Mouse (Mus musculus): ENCODE data around the gene Msh5. TPM values are rescaled to one million over a fixed set of nuclear protein-coding genes. Genes with fewer than 3 reads are reported as not detected.
A peak's percentile ranks its signal among the peaks of the same experiment; 100 is the strongest.

The Msh5 gene
- polyA plus RNA-seq, 1 experiment from 2014 or later, result 3.9 TPM

GRCm38 (mm10) chr17:35022541-35023060, 23.9 kb downstream of the Msh5 start:
- no peaks in the 10 kb centered on the region for H3K9me3 ChIP-seq
- peaks cover 64% of the 10 kb centered on the region for H3K4me1 ChIP-seq (replicated peaks)
- H3K27me3 ChIP-seq (ENCODE audit: insufficient read depth, poor library complexity, severe bottlenecking), result no peaks in the 10 kb centered on the region
- H3K27ac ChIP-seq, result peak overlapping the region; percentile 53; the same call in 1 of the 2 replicates
- H3K36me3 ChIP-seq, result peaks cover 10% of the 10 kb centered on the region
- WGBS, result 93% methylated on average over 8 of the region's 8 CpGs
- no peak for DNase-seq (ENCODE audit: low spot score)
- H3K4me3 ChIP-seq, result no peak overlapping the region

GRCm38 (mm10) chr17:35021842-35022477, 24.6 kb downstream of the Msh5 start:
- Histone ChIP-seq H3K4me1 (replicated peaks) (peaks cover 58% of the 10 kb centered on the region), H3K4me3 (peak overlapping the region; percentile 39), H3K36me3 (peaks cover 17% of the 10 kb centered on the region), H3K27ac (peak overlapping the region; percentile 86), H3K9me3 (no peaks in the 10 kb centered on the region), H3K27me3 (ENCODE audit: insufficient read depth, poor library complexity, severe bottlenecking) (no peaks in the 10 kb centered on the region)
- DNase-seq (ENCODE audit: low spot score), result no peak
- WGBS, result 66% methylated on average over 6 of the region's 6 CpGs

- 8% methylated on average over 17 of the region's 17 CpGs for WGBS
- Histone ChIP-seq H3K27ac (peak overlapping the region; percentile 86), H3K4me3 (peak overlapping the region; percentile 39), H3K4me1 (replicated peaks) (peaks cover 51% of the 10 kb centered on the region), H3K9me3 (no peaks in the 10 kb centered on the region), H3K27me3 (ENCODE audit: insufficient read depth, poor library complexity, severe bottlenecking) (no peaks in the 10 kb centered on the region), H3K36me3 (peaks cover 23% of the 10 kb centered on the region)
- DNase-seq (ENCODE audit: low spot score), result peak; percentile 92
Measured at GRCm38 (mm10) chr17:35021163-35021808, 25.3 kb downstream of the Msh5 start.

- peaks cover 44% of the 10 kb centered on the region for H3K4me1 ChIP-seq (replicated peaks)
- peaks cover 31% of the 10 kb centered on the region for H3K36me3 ChIP-seq
- WGBS, result 91% methylated on average over 8 of the region's 8 CpGs
- H3K9me3 ChIP-seq, result no peaks in the 10 kb centered on the region
- no peaks in the 10 kb centered on the region for H3K27me3 ChIP-seq (ENCODE audit: insufficient read depth, poor library complexity, severe bottlenecking)
- no peak overlapping the region; the same call in 1 of the 2 replicates for H3K4me3 ChIP-seq
- H3K27ac ChIP-seq, result no peak overlapping the region; the same call in 1 of the 2 replicates
- no peak for DNase-seq (ENCODE audit: low spot score)
Measured at GRCm38 (mm10) chr17:35020551-35020950, 26.0 kb downstream of the Msh5 start.

DNA sequence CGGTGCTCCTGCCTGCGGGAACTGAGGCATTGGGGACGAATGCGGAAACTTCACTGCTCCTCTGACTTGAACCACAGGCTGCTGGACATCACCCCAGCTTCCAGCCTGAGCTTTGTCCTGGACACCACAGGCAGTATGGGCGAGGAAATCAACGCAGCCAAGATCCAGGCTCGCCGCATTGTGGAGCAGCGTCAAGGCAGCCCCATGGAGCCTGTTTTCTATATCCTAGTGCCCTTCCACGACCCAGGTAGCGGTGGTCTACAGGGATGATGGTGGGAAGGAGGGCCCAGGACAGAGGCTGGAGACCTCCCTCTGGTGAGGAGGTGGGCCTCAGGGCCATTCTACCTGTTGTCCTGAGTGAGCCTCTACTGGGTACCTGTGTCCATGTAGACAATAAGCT, 26.7 kb downstream of the Msh5 start:
- H3K36me3 ChIP-seq, result peaks cover 37% of the 10 kb centered on the region
- no peaks in the 10 kb centered on the region for H3K27me3 ChIP-seq (ENCODE audit: insufficient read depth, poor library complexity, severe bottlenecking)
- no peaks in the 10 kb centered on the region for H3K9me3 ChIP-seq
- WGBS, result 80% methylated on average over 11 of the region's 11 CpGs
- H3K4me3 ChIP-seq, result no peak overlapping the region
- 0 out of 2 replicates have a peak overlapping the region, but pooled peaks have one; percentile 35 for H3K27ac ChIP-seq
- no peak for DNase-seq (ENCODE audit: low spot score)
- peaks cover 40% of the 10 kb centered on the region for H3K4me1 ChIP-seq (replicated peaks)

DNA sequence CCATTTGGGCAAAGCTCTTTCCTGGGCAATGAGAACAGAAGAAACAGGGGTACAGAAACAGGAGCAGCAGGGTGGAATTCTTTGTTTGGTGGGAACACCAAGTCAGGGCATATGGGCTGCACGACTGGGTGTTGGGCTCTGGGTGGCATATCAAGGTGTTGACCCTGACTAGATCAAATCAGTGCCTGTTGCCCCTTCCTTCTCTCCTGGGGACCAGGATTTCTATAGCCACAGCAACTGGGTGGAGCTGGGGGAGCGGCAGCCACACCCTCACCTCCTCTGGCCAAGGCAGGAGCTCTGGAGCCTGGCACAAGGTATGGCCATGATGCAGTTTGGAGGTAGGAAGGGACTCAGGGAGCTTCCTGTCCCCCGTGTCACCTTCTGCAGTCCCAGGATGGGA, 28.4 kb downstream of the Msh5 start:
- no peak for DNase-seq (ENCODE audit: low spot score)
- Histone ChIP-seq H3K27me3 (ENCODE audit: insufficient read depth, poor library complexity, severe bottlenecking) (no peaks in the 10 kb centered on the region), H3K4me3 (no peak overlapping the region), H3K27ac (no peak overlapping the region), H3K4me1 (replicated peaks) (peaks cover 24% of the 10 kb centered on the region), H3K36me3 (peaks cover 55% of the 10 kb centered on the region), H3K9me3 (no peaks in the 10 kb centered on the region)
- WGBS, result 84% methylated on average over 3 of the region's 3 CpGs

- WGBS, result 73% methylated on average over 14 of the region's 14 CpGs
- no peak overlapping the region for H3K4me3 ChIP-seq
Measured at GRCm38 (mm10) chr17:35017706-35018030, 28.9 kb downstream of the Msh5 start.

GRCm38 (mm10) chr17:35016791-35017705, 29.5 kb downstream of the Msh5 start:
- Histone ChIP-seq H3K27ac (no peak overlapping the region), H3K9me3 (no peaks in the 10 kb centered on the region), H3K36me3 (peaks cover 66% of the 10 kb centered on the region), H3K4me1 (replicated peaks) (peaks cover 22% of the 10 kb centered on the region), H3K27me3 (ENCODE audit: insufficient read depth, poor library complexity, severe bottlenecking) (no peaks in the 10 kb centered on the region), H3K4me3 (no peak overlapping the region)
- WGBS, result 80% methylated on average over 10 of the region's 10 CpGs
- DNase-seq (ENCODE audit: low spot score), result no peak

More at GRCm38 (mm10) chr17:35017706-35018030, 28.9 kb downstream of the Msh5 start:
- H3K9me3 ChIP-seq, result no peaks in the 10 kb centered on the region
- peaks cover 24% of the 10 kb centered on the region for H3K4me1 ChIP-seq (replicated peaks)
- no peak for DNase-seq (ENCODE audit: low spot score)
- no peak overlapping the region for H3K27ac ChIP-seq
- H3K27me3 ChIP-seq (ENCODE audit: insufficient read depth, poor library complexity, severe bottlenecking), result no peaks in the 10 kb centered on the region
- H3K36me3 ChIP-seq, result peaks cover 60% of the 10 kb centered on the region

GRCm38 (mm10) chr17:35016376-35016775, 30.2 kb downstream of the Msh5 start, which contains the start of gene Vwa7:
TSS of gene Vwa7 (plus strand) at chr17:35016579.
- H3K36me3 ChIP-seq, result peaks cover 73% of the 10 kb centered on the region
- peak within 1 kb of the TSS; percentile 6; the same call in 1 of the 2 replicates for H3K27ac ChIP-seq
- 87% methylated on average over 12 of the region's 12 CpGs for WGBS
- no peak for DNase-seq (ENCODE audit: low spot score)
- H3K9me3 ChIP-seq, result no peaks in the 10 kb centered on the region
- H3K4me3 ChIP-seq, result peak within 1 kb of the TSS; percentile 14; the same call in 1 of the 2 replicates
- no peaks in the 10 kb centered on the region for H3K27me3 ChIP-seq (ENCODE audit: insufficient read depth, poor library complexity, severe bottlenecking)
- peaks cover 15% of the 10 kb centered on the region for H3K4me1 ChIP-seq (replicated peaks)

DNA sequence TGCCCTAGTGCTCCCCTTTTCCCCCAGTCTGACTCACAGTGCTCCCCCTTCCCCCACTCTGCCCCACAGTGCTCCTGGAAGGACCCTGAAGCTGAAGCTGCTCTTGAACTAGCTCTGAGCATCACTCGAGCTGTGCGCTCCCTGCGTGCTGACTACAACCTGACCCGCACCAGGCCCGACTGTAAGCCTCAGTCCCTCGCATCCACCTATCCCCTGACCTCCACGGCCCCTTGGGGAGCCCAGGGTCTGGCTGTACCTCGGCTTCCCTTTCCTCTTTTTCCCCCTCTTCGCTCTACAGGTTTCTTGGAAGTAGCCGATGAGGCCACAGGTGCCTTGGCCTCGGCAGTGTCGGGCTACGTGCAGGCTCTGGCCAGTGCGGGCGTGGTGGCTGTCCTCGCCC, 31.2 kb downstream of the Msh5 start:
- DNase-seq (ENCODE audit: low spot score), result no peak
- WGBS, result 92% methylated on average over 16 of the region's 16 CpGs

GRCm38 (mm10) chr17:35013221-35013620, 33.3 kb downstream of the Msh5 start:
- H3K27ac ChIP-seq, result no peak overlapping the region
- H3K36me3 ChIP-seq, result peaks cover 97% of the 10 kb centered on the region
- H3K4me3 ChIP-seq, result no peak overlapping the region
- no peaks in the 10 kb centered on the region for H3K4me1 ChIP-seq (replicated peaks)
- 84% methylated on average over 6 of the region's 6 CpGs for WGBS
- no peaks in the 10 kb centered on the region for H3K27me3 ChIP-seq (ENCODE audit: insufficient read depth, poor library complexity, severe bottlenecking)
- H3K9me3 ChIP-seq, result no peaks in the 10 kb centered on the region
- no peak for DNase-seq (ENCODE audit: low spot score)

More for the DNA sequence above, 31.2 kb downstream of the Msh5 start:
- Histone ChIP-seq H3K36me3 (peaks cover 83% of the 10 kb centered on the region), H3K27ac (peak overlapping the region; percentile 6; the same call in 1 of the 2 replicates), H3K27me3 (ENCODE audit: insufficient read depth, poor library complexity, severe bottlenecking) (no peaks in the 10 kb centered on the region), H3K4me3 (peak overlapping the region; percentile 14; the same call in 1 of the 2 replicates), H3K4me1 (replicated peaks) (peaks cover 6% of the 10 kb centered on the region; the same call in 1 of the 2 replicates), H3K9me3 (no peaks in the 10 kb centered on the region)

GRCm38 (mm10) chr17:35012430-35012829, 34.1 kb downstream of the Msh5 start:
- no peak overlapping the region for H3K4me3 ChIP-seq
- H3K27me3 ChIP-seq (ENCODE audit: insufficient read depth, poor library complexity, severe bottlenecking), result no peaks in the 10 kb centered on the region
- H3K9me3 ChIP-seq, result no peaks in the 10 kb centered on the region
- H3K4me1 ChIP-seq (replicated peaks), result no peaks in the 10 kb centered on the region
- H3K36me3 ChIP-seq, result peaks cover 100% of the 10 kb centered on the region
- no peak for DNase-seq (ENCODE audit: low spot score)
- WGBS, result 90% methylated on average over 13 of the region's 13 CpGs
- H3K27ac ChIP-seq, result no peak overlapping the region
